Mouse (Mus musculus) lung, embryonic 14.5 days (tissue): ENCODE results near the gene Fam169b. TPM values are rescaled to one million over a fixed set of nuclear protein-coding genes. Genes with fewer than 3 reads are reported as not detected.

Source experiments
- ATAC-seq: fragments of 200-750 bp; cut with Nextera tagmentation; 2 replicates; pipeline ENCODE4 v1.8.0; 2017; ENCODE audit warnings: mild to moderate bottlenecking, moderate TSS enrichment, moderate library complexity; ENCODE audit not compliant: insufficient read depth
- DNase-seq: peaks from one replicate; pipeline ENCODE4 v3.0.0-alpha.2; 2015
- H3K27ac ChIP-seq: fragments of 300-500 bp; sonication (generic); 2 replicates; pipeline ENCODE4 v1.5.1; 2014; ENCODE audit warnings: low read depth, mild to moderate bottlenecking, moderate library complexity
- H3K27me3 ChIP-seq: fragments of 300-500 bp; sonication (generic); 2 replicates; pipeline ENCODE4 v1.6.1; 2014; ENCODE audit warnings: low read length, control low read depth; ENCODE audit not compliant: insufficient read depth
- H3K36me3 ChIP-seq: fragments of 300-500 bp; sonication (generic); 2 replicates; pipeline ENCODE4 v1.6.1; 2014; ENCODE audit warnings: control low read depth; ENCODE audit not compliant: insufficient read depth
- H3K4me1 ChIP-seq: fragments of 300-500 bp; sonication (generic); 2 replicates; pipeline ENCODE4 v1.6.1; 2014; ENCODE audit warnings: antibody characterized with exemption, control low read depth; ENCODE audit not compliant: insufficient read depth
- H3K4me2 ChIP-seq: fragments of 300-500 bp; sonication (generic); 2 replicates; pipeline ENCODE4 v1.6.1; 2014; ENCODE audit warnings: mild to moderate bottlenecking
- H3K4me3 ChIP-seq: fragments of 300-500 bp; sonication (generic); 2 replicates; pipeline ENCODE4 v1.5.1; 2014; ENCODE audit warnings: low read depth, low read length
- H3K9ac ChIP-seq: fragments of 300-500 bp; sonication (generic); 2 replicates; pipeline ENCODE4 v1.6.1; 2014
- H3K9me3 ChIP-seq: fragments of 300-500 bp; sonication (generic); 2 replicates; pipeline ENCODE4 v1.6.1; 2016; ENCODE audit warnings: low read depth, low read length, control low read depth
- CTCF ChIP-seq: IDR thresholded peaks from 2 replicates; pipeline ENCODE4 v1.5.1; 2016; ENCODE audit warnings: antibody characterized with exemption, low read depth
- WGBS: fragments of 180-500 bp; shearing (Covaris S2); extraction: QIAGEN DNeasy Blood & Tissue Kit; methylation state at CpG from one replicate; pipeline ENCODE4 v1.1.7; 2014; 5-methylcytosine and 5-hydroxymethylcytosine counted together
- polyA plus RNA-seq: library from polyadenylated mRNA; unstranded; fragments of >200 nt; fragmentation: Nextera tagmentation; extraction: Ambion mirVana; gene quantifications from 2 replicates; pipeline ENCODE4 v1.2.1, GENCODE M21; 2014

Fam169b gene
- polyA plus RNA-seq, 1 experiment from 2014 or later = 1.5 TPM

DNA sequence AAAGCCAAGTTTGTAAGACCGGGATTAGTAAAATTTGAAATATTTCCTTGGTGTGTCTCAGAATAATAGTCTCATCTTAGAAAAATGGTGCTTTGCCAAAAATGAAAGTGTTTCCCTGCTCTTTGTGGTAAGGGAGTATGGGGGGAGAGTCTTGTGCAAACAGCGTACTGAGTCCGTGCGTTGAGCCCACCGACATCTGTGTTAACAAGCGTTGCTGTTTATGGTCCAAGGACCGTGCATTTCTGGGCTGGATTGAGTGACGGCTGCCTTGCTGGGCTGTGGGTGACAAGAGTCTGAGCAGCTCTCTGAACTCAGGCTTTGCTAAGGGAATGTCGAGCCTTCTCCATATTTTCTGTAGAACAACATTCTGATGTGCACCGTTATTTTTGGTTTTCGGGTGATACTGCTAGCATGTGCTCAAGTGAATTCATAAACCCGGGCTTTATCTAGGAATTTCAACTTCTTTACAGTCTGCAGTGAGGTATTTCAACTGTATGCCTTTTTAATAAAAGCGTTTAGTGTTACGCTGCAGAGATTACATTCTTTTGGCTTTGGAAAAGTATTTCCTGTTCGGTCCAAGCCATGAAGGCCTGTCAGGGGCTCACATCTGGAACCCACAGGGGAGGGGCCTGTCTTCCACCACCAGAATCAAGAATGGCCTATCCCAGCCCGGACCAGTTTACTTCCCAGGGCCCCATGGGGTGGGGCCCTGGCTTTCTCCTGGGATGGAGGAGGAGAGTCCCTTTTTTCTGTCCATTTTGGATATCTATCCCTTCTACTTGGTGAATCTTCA is 20.6 kb downstream of the Fam169b start:
- Histone ChIP-seq H3K36me3 (no peaks in the 10 kb centered on the region), H3K4me3 (no peak overlapping the region), H3K4me2 (no peak overlapping the region), H3K9me3 (no peaks in the 10 kb centered on the region), H3K27me3 (no peaks in the 10 kb centered on the region), H3K27ac (peak overlapping the region; percentile 32; the same call in 1 of the 2 replicates), H3K9ac (no peak overlapping the region; the same call in 1 of the 2 replicates), H3K4me1 (no peaks in the 10 kb centered on the region)
- ATAC-seq = peak; percentile 83
- DNase-seq = peak; percentile 60
- no peak for TF ChIP-seq CTCF
- 34% methylated on average over 16 of the region's 16 CpGs for WGBS

DNA sequence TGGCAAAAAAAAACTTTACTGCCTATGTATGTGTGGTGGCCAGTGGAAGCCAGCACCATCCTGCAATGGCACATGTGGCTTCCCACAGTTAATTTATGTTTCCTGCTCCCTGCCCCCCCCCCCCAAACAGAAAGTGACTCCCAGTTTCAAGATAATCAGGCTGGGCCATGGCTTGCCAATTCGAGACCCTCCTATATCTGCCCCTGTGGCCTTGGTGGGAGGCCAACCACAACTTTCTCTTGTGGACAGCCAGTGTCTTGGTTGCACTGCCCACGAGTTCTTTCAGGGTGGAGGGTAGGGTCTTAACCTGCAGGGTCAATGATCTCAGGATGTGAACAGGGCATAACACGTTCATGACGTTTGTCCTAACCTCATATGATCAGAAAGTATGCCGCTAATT is 22.8 kb downstream of the Fam169b start:
- Histone ChIP-seq H3K36me3 (no peaks in the 10 kb centered on the region), H3K9ac (no peak overlapping the region), H3K4me1 (no peaks in the 10 kb centered on the region), H3K27me3 (no peaks in the 10 kb centered on the region), H3K9me3 (no peaks in the 10 kb centered on the region), H3K27ac (no peak overlapping the region), H3K4me3 (no peak overlapping the region), H3K4me2 (no peak overlapping the region)
- ATAC-seq (no peak), DNase-seq (no peak)
- 84% methylated on average over 5 of the region's 5 CpGs for WGBS
- no peak for TF ChIP-seq CTCF

DNA sequence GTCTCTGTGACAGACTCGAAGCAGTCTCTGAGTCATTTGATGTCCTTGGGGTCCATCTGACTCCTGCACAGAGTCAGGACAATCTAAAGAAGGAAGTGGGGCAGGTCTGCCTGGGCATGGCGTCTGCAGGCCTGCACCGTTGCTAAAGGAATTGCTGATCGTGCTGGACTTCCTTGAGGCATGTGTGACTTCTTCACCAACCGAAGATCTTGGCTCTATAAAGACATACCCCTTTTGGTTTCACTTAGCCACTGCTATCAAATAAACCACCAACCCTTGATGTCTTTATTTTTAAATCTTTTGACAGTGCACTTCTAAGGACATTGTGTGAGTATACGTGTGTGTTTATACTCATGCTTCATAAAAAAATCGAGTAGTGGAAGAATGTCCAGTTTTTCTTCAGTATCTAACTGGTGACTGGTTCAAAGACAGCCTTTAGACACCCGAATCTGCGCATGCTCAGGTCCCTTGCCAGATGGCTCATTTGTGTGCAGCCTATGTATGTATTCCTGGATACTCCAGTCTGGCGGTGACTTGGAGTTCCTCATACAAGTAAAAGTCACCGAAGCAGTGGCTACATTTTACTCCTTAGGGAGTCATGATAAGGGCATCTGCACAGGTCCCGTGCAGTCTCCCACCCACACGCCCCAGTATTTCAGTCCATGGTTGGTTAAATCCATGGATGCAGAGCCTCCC is 24.9 kb downstream of the Fam169b start:
- Histone ChIP-seq H3K27me3 (no peaks in the 10 kb centered on the region), H3K9me3 (no peaks in the 10 kb centered on the region), H3K36me3 (no peaks in the 10 kb centered on the region), H3K27ac (no peak overlapping the region), H3K4me3 (no peak overlapping the region), H3K4me1 (no peaks in the 10 kb centered on the region), H3K9ac (no peak overlapping the region), H3K4me2 (no peak overlapping the region)
- no peak for TF ChIP-seq CTCF
- 75% methylated on average over 13 of the region's 13 CpGs for WGBS
- DNase-seq = no peak
- ATAC-seq = no peak

DNA sequence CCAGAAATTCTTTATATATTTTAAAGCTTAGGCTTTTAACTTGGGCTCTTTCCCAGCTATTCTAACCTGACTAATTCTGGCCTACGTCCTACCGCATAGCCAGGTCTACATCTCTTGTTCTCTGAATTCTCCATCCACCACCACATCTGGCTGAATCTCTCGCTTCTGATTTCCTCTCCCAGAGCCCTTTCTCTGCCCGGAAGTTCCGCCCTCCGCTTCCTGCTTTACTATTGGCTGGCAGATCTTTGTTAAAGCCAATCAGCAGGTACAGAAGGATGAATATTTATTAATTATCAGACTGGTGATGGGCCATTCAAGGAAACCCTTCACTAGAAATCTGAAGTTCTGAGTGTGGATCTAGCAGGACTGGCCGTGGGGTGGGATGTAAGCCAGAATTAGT is 27.5 kb downstream of the Fam169b start:
- ATAC-seq (no peak), DNase-seq (peak; percentile 46)
- WGBS = 70% methylated on average over 7 of the region's 7 CpGs
- Histone ChIP-seq H3K9me3 (no peaks in the 10 kb centered on the region), H3K4me1 (no peaks in the 10 kb centered on the region), H3K4me3 (no peak overlapping the region), H3K27me3 (no peaks in the 10 kb centered on the region), H3K36me3 (no peaks in the 10 kb centered on the region), H3K9ac (no peak overlapping the region), H3K27ac (no peak overlapping the region), H3K4me2 (peak overlapping the region; percentile 27; the same call in 1 of the 2 replicates)
- TF ChIP-seq CTCF = no peak

DNA sequence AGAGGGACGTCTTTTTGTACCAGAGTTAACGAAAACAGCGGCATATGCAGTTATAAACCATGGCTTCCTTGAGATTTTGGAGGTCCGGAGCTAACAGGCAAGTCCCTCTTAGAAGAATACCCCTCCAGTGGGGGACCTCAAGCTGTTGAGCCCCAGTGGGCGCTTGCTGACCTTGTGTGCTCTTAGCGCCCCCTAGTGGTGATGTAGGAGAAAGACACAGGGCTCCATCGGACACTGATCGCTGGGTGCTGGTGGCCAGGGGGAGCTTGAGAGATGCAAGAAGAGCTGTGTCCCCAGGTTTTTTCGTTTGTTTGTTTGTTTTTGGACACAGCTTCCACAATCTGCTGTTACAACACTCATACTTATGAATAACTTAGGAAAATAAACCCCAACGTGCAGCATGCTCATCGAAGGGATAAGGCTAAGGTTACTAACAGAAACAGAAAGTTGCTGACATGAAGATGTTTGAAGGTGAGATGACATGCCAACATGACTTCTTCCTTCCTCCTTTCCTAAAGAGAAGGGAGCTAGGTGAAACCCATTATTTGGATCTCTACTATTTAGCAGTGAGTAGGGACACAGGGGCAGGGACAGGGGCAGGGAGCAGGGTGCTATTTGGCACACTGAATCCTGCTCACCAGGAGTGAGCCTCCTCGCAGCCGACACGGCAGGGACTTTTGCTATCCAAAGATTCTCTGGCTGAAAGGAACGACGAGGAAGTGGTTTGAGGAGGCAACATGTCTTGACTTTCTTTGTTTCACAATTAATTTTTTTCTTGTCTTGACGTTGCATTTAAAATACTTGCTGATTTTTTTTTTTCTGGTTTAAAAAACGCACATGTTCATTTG is 29.2 kb downstream of the Fam169b start:
- 19% methylated on average over 18 of the region's 18 CpGs for WGBS
- Histone ChIP-seq H3K4me2 (peak overlapping the region; percentile 57), H3K9ac (no peak overlapping the region), H3K4me1 (no peaks in the 10 kb centered on the region), H3K36me3 (no peaks in the 10 kb centered on the region), H3K27ac (no peak overlapping the region), H3K4me3 (no peak overlapping the region), H3K27me3 (no peaks in the 10 kb centered on the region), H3K9me3 (no peaks in the 10 kb centered on the region)
- TF ChIP-seq CTCF = peak; percentile 97
- ATAC-seq (peak; percentile 86), DNase-seq (peak; percentile 94)

DNA sequence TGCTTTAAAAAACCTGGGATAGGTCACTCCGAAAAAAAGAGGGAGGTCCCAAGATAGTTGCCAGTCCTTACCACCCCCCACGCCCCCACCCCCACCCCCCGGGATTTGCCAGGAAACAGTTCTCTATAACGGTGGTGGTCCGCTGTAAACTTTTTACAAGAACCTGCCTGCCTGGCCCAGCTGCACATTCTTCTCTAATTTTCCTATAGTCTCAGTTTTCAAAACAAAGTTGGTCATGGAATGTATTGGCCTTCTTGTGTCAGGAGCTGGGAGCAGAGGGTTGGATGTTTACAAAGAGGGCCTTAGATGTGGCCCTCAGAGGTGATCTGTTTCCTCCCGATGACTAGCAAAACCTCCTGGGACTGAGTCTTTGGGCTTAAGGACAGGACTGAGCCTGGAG is 30.0 kb downstream of the Fam169b start:
- no peaks in the 10 kb centered on the region for H3K4me1 ChIP-seq
- WGBS = 45% methylated on average over 6 of the region's 6 CpGs
- no peak for ATAC-seq
- no peak overlapping the region for H3K27ac ChIP-seq
- no peak overlapping the region for H3K4me2 ChIP-seq
- no peaks in the 10 kb centered on the region for H3K9me3 ChIP-seq
- H3K4me3 ChIP-seq = no peak overlapping the region
- H3K36me3 ChIP-seq = no peaks in the 10 kb centered on the region
- no peak overlapping the region for H3K9ac ChIP-seq
- DNase-seq = peak; percentile 37
- TF ChIP-seq CTCF = no peak
- no peaks in the 10 kb centered on the region for H3K27me3 ChIP-seq
